Mouse (Mus musculus): ENCODE measurements around the gene Gpr176.

The Gpr176 gene

DNA sequence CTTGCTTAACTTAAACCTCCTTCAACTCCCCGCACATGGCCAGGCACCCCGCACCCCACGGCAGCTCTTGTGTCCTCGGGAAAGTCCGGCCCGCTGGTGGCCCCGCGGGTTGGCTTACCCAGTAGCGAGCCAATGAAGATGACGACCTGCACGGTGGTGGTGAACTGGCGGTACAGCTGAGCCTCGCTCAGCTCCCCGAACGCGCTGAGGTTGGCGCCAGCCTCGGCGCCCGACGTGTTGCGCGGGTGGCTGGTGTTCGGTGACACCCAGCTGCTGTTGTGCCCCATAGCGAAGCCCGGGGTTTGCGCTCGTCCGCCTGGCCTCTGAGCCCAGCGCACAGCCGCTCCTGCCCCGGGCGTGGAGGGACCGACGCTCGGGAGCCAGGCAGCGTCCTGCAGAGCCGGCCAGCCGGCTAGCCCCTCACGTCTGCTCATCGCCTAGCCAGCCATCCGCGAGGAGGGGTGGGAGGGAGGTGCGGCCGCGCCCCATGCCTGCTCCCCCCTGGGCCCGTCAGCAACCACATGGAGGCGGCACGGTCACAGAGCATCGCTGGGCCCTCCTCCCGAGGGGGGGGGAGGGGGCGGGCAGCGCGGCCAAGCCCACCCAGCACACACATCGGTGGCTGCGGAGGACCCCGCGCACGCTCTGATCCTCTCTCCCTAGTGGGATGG lies at the start of gene Gpr176:
Gene Gpr176, minus strand, starts transcription at position 519 of the 671 bp plus-strand sequence.
- DNase-seq (ENCODE audit: extremely low spot score, low read depth, low spot score): no peak

DNA sequence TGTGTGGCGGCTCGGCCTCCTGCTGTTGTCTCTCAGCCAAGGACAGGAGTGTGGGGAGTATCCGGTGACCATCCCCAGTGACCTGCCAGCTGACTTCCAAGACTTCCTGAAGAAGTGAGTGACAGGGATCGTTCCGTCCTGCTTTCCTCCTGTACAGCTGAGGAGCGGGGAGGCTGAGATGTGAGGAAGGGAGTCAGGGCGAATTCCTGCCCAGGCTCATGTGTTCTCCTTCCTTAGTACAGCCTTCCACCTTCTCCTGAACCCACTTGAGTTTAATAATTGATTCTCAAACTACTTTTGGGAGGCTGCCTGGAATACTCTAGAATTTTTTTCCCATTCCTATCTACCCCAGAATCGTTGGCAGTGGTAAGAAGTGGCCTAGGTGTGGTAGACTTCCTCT lies 49.2 kb upstream of the Gpr176 start:
- no peak for DNase-seq (ENCODE audit: extremely low spot score, low read depth, low spot score)

DNA sequence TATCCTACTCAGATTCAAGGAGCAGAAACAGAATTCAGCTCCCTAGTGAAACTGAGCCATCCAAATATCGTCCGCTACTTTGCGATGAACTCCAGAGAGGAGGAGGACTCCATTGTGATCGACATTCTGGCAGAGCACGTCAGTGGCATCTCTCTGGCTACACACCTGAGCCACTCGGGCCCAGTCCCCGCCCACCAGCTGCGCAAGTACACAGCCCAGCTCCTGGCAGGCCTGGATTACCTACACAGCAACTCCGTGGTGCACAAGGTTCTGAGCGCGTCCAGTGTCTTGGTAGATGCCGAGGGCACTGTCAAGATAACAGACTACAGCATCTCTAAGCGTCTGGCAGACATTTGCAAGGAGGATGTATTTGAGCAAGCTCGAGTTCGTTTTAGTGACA lies 48.7 kb upstream of the Gpr176 start:
- no peak for DNase-seq (ENCODE audit: extremely low spot score, low read depth, low spot score)

DNA sequence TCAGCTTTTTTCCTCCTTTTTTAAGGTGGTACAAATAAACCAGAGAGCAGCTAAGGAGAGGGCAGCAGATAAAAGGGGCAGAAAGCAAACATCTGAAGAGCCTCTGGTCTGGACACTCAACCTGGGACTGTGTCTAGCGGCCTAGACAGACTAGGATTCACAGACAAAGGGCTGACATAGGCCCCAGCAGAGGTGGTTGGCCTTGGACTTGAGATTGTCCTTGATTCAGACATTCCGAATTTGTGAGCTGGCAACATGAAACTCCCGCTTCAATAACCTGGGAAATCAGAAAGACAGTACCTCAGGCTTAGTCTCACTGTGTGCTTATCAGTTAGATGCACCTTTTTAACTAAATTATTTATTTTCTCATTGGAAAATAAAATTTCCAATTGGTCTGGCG lies 44.9 kb upstream of the Gpr176 start:
- no peak for DNase-seq (ENCODE audit: extremely low spot score, low read depth, low spot score)

DNA sequence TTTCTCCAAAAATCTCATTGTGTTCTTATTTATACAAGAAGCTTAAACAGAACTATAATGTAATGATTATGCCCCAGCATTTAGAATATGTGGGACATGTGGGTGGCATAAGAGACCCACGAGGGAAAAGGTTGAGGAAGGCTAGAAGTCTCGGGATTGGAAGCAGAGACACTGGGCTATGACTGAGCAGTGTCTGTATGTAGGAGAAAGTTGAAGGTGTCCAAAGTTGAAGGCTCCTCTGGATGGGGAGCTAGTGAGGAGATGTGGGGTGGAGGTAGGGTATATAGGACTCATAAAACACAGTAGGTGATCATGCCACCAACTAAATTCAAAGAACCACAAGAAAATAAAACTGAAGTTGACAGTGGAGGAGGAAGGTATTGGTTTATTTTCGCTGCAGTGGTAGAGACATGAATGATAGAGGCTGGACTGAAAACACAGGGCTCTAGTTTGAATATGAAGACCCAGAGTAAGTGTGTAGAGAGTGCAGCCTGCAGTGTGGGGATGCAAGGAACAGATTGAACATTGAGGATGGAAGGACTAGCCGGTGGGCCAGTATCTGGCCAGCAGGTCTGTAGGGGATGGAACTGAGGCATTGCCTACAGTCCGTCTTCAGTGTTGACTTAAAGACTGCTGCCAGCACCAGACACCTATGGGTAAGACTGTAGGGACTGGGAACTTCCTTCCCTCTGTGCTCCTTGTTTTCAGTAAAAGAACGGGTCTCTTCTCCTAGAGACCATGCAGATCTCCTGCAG lies 42.6 kb upstream of the Gpr176 start:
- no peak for DNase-seq (ENCODE audit: extremely low spot score, low read depth, low spot score)

DNA sequence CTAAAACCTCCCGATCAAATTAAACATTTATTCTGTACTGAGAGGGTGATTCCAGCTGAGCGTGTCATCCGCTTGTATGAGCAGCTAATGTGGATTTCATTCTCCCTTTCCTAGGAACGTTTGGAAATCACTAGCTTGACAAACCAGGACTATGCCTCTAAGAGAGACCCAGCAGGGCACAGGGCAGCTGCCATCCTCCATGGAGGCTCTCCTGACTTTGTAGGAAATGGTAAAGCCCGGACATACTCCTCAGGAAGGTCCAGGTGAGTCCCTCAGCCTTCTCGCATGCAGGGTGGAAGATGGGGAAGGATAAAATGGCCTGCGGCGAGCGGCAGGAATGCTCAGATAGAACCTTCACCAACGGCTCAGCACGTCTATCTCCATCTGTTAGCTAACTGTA lies 39.6 kb upstream of the Gpr176 start:
- DNase-seq (ENCODE audit: extremely low spot score, low read depth, low spot score): no peak

DNA sequence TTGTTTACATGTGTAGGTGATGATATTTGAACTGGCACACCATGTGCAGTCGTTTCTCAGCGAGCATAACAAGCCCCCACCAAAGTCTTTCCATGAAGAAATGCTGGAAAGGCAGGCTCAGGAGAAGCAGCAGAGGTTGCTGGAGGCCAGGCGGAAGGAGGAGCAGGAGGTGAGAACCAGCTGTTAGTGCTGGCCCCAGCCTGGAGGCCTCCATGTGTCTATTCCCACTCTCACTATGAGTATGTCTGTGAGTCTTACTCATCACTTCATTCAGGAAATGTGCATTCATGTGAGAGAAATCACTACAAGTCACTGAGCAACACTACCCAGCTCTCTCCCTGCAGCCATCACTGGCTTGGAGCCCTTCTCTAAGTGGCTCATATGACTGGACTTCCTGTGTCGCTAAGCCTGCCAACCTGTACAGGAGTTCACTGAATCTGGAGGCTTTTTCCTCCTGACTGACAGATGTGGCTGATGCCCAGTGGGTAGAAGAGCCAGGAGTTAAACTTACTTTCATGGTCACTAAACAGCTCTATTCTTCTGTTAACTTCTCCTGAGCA lies 35.2 kb upstream of the Gpr176 start:
- DNase-seq (ENCODE audit: extremely low spot score, low read depth, low spot score): no peak

DNA sequence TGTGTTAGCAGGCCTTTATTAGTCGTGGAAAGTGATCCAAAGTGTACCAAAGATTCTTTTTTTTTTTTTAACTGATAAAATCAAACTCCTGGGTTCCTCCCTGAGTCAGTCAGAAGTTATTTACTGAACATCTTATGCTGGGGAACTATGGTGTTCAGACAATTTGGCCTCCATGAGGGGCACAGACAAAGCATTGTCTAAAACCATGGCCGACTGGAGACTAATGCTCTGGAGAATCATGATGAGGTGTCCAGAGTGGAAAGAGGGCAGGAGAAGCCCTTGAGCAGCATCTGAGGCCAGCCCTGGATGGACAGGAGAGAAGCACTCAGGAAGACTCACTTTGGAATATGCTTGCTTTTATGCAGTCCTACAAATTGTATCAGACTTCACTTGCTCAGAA lies 33.6 kb upstream of the Gpr176 start:
- no peak for DNase-seq (ENCODE audit: extremely low spot score, low read depth, low spot score)

DNA sequence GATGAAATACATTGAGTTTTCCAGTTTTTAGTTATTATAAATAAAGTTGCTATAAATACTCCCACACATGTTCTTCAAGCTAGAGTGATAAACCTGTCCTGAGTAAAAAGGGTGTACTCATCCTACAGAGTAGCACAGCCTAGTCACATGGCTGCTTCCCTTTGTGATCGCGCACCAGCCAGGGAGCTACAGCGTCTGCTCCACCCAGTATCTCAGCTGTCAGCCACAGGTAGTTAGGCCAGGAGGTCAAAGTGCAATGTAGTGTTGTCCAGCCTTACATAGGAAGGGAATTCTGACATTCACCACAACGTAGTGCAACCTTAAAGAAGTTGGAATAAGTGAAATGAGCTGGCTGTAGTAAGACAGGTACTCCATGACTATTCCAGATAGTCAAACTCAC lies 32.3 kb upstream of the Gpr176 start:
- no peak for DNase-seq (ENCODE audit: extremely low spot score, low read depth, low spot score)

DNA sequence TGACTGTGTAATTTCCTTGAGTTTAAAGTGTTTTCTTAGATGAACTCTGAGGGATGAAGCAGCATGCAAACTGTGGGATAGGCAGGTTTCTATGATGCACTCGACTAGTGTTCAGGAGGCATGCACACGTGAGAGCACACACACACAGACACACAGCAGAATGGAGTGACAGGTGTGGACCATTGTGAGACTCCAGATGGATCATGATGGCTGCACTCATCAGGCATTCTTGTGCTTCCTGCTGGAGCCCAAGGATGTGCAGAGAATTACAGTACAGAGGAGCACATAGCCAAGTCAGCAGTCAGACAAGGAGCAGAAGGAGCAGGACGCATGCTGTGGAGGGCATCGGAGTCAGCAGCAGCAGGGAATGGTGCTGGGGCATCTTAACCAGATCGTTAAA lies 31.1 kb upstream of the Gpr176 start:
- no peak for DNase-seq (ENCODE audit: extremely low spot score, low read depth, low spot score)

DNA sequence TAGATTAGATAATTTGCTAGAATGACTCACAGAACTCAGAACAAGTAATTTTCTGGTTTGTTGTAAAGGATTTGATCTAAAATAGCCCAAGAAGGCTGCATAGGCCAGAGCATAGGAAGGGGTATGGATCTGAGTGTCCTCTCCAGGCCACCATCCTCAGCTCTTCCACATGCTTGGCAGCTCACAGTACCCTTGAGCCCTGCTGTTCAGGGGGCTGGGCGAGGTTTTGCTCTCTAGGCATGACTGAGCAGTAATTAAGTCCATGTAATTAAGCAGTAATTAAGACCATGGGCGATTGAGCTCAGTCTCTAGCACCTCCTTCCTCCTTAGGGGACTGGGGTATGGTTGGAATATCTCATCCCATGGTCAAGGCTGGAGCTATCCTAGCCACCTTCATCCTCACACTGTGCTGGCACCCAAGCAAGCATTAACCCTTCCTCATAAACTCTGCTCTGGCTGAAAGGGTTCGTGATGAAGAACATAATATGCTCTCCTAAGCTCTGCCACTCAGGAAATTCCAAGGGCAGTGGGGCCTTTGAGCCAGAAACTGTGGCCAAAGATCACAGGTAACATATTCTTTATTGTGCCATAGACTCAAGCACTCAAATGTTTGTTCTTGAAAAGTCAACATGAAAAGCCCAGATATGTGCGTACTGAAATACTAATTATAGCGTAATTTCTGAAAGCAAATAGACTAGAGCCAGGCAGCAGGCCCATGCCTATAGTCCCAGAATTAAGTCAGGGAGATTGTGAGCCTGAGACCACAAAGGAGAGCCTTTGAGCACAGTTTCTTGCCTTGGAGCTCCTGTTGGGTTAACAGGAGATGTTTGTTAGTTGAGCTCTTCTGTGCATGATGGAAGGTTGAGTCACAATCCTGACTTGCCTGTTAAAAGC lies 28.9 kb upstream of the Gpr176 start:
- DNase-seq (ENCODE audit: extremely low spot score, low read depth, low spot score): no peak

DNA sequence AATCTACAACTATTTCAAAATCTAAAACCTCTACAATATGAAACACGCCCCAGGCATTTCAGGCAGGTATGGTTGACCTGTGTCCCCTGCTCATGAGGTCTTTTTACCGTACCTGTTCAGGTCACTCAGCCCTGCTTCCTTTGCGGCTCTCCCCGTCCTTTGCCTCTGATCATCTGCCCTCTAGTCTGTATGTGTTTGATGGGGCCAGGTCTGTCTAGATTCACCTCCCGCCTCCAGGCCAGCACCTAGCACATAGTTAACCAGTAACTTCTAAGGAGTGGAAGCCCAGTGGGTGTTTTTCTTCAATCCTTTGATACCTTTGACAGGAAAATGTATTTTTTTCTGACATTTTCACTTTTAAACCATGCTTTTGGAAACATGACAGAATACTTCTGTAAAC lies 26.5 kb upstream of the Gpr176 start:
- DNase-seq (ENCODE audit: extremely low spot score, low read depth, low spot score): no peak

DNA sequence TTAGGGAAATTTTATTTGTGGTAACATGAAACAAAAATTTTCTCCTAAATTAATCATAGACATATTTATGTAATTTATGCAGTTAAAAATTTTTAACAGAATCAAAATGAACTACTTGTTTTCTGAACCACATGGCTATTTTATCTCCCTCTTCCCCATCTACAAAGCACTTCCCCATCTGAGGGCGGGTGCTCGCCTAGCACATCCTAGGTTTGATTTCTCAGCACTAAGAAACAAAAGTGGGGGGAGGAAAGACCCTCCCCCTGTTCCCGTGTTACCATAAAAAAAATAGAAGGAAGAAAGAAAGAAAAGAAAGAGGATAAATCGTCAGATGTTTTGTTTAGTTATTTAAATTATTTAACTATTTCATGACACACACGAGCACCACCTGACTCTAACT lies 18.0 kb upstream of the Gpr176 start:
- DNase-seq (ENCODE audit: extremely low spot score, low read depth, low spot score): no peak

DNA sequence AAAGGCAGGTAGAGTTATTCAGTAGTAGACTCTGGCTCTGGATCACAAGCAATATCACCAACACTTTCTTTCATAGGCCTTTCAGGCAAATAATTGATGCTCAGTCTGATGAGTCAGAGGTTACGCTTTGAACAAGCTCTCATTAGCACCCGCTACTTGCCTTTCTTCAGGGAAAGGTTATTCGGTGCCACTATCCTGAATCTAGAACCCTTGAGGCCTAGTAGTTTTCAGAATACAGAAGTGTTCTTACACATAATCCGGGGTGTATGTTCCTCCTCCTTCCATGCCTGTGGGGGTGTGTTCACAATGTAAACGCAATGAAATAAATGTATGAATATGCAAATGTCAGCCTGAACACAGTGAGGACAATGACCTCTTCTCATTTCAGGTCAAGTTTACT lies 16.9 kb upstream of the Gpr176 start:
- no peak for DNase-seq (ENCODE audit: extremely low spot score, low read depth, low spot score)

DNA sequence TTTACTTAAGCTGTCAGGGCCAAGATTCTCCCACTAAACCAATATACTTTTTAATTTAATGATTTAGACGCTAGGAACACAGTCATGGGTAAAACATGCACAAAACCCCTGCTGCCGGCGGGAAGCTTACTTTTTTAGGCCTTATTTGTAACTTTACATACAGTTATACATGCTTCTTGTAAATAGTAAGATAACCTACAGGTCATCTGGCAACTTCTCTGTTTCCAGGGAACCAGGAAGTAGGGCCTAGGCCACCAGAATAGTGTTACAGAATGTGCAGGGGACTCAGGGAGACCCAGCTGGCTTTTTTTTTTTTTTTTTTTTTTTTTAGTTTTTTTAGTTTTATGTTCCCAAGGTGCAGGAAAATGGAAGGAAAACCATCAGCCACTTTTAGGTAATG lies 16.4 kb upstream of the Gpr176 start:
- no peak for DNase-seq (ENCODE audit: extremely low spot score, low read depth, low spot score)

DNA sequence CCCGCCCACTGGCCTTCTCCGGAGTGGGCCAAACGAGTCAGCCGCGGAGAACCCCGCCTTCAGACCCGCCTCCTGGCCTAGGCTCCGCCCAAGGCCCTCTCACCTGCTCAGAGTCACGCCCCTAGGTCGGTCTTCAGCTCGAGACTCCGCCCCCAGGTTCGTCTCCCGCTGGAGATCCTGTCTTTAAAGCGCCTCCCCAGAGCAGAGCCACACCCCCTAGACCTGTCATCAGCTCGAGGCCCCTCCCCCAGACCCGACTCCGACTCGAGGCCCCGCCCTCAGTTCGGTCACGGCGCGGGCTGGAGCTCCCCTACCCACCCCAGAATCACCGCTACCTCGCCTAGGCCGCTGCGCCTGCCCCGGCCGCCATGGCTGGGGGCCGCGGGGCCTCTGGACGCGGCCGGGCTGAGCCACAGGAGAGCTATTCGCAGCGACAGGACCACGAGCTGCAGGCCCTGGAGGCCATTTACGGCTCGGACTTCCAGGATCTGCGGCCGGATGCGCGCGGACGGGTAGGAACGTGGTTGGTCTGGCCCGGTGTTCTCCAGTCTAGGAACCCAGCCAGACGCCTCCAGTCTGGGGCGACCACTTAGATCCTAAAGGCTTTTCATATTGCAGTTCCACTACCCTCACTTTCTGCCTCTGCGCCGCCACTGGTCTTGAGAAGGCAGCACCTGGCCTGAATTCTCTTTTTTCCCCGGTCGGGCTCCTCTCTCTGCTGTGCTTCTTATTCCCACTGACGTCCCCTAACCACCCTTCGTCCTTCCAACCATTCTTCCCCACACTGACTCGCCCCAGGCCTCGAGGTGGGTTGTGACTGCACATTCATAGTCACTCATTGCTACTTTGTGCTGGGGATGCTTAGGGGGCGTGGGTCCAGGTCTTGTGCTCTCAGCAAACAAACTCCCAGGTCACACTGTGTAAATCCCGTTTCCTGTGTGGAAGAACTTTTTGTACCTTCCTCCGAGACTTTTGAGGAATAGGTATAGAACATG lies 15.4 kb upstream of the Gpr176 start, which contains the start of gene Eif2ak4:
Gene Eif2ak4, plus strand, starts transcription at position 278 of the 995 bp plus-strand sequence.
- peak; percentile 95 for DNase-seq (ENCODE audit: extremely low spot score, low read depth, low spot score)

DNA sequence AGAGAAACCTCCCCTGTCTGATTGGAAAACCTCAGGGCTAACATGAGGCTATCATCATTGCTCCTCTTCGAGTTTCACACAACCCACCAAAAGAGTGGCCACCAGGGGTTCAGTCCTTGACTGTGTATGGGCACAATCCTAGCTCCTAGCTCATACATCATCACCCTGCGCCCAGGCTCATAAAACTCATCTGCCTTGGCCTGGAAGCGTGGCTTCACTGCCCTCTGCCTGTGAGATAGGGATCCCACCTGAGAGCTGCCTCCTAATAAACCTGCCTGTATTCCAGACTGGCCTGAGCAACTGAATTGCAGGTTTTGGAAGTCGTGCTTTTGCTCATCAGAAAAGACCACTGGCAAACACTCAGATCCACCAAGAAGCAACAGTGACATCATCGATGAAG lies 10.2 kb upstream of the Gpr176 start:
- no peak for DNase-seq (ENCODE audit: extremely low spot score, low read depth, low spot score)

DNA sequence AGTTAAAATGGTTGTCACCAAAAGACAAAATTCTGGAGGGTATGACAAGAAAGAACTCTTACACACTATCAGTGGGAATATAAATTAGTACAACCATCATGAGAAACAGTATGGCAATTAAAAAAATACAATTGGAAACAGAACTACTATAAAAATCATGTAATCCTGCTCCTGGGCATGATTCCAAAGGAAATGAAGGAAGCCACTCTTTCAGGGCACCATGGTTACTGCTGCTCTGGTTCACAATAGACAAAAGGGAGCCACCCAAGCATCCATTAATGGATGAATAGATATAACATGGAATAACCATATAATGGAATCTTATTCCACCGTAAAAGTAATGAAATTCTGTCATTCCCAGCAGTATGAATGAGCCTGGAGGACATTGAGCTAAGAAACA lies 6.5 kb upstream of the Gpr176 start:
- DNase-seq (ENCODE audit: extremely low spot score, low read depth, low spot score): no peak

DNA sequence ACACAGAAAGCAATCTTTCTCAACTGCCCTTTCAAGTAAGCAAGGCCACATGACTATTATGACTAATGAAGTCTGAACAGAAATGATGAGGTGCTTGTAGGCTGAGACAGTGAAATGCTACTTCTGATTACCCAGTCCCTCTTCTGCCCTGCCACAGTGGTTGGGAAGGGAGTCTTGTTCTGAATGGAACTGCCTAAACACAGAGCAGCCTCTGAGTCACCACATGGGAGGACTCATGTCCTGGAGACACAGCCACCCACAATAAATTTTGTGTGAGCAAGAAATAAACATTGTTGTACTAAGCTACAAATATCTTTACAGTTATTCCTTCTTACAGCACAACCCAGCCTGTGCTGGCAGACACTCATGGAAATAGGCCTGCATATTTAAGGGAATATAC lies 2.7 kb upstream of the Gpr176 start:
- DNase-seq (ENCODE audit: extremely low spot score, low read depth, low spot score): no peak

DNA sequence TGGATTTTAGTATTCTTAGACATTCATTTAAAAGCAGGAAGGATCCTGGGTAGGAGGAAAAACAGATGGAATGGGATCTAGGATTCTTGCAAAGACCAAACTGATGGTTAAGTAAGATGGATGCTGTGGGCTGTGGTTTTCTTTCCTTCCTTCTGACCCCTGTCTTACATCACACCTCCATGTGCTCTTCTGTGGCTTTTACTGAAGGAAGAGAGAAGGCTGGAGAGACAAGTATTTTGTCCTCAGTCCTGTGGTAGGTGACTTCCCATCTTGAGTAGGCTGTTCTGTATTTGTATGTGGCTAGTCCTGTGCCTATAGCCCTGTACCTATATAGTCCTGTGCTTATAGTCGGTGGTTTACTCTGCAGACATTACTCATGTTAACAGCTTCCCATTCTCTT lies 2.3 kb upstream of the Gpr176 start:
- no peak for DNase-seq (ENCODE audit: extremely low spot score, low read depth, low spot score)

All from hindlimb bud, embryonic 11.5 days (tissue).